ENCODE assay signal across 18 mouse cellular contexts in genomic region chr4:80311091-80311490, GRCm38 (mm10).
A peak's percentile ranks its signal among the peaks of the same experiment; 100 is the strongest.
DNase-seq lines count a peak whose midpoint lies in the region; ATAC-seq and TF ChIP-seq lines count a peak whose summit lies in the region.
"Had no signal": no experiment of that assay in that cellular context is flagged by ENCODE, and none has a peak within 500 bp of the region (broad histone marks: within the 10 kb centered on the region; RNA-seq: fewer than 3 reads in every experiment).

No protein-coding gene starts in this region.

- no peak for TF ChIP-seq CTCF in lung, embryonic 14.5 days (IDR thresholded peaks at IDR 0.05; ENCODE audit: low read depth)
- TF ChIP-seq CTCF in lung, adult 2 months (IDR thresholded peaks at IDR 0.05; ENCODE audit: insufficient read depth, low read length) = no peak

- ATAC-seq in lung, embryonic 14.5 days (ENCODE audit: insufficient read depth) = no peak
- ATAC-seq in liver, embryonic 12.5 days = peak; percentile 68
- no peak for ATAC-seq in hindbrain, embryonic 14.5 days (ENCODE audit: low FRiP score)
- ATAC-seq in hindbrain, embryonic 12.5 days (ENCODE audit: low FRiP score) = no peak
- ATAC-seq: forebrain, embryonic 15.5 days; hindbrain, embryonic 16.5 days had no signal

- H3K4me2 ChIP-seq in lung, embryonic 14.5 days = no peak overlapping the region
- no peak overlapping the region for H3K4me2 ChIP-seq in liver, embryonic 12.5 days
- H3K4me2 ChIP-seq in hindbrain, embryonic 14.5 days (replicated peaks) = no peak overlapping the region
- no peak overlapping the region for H3K4me2 ChIP-seq in hindbrain, embryonic 12.5 days (replicated peaks)
- H3K4me2 ChIP-seq: forebrain, embryonic 15.5 days; lung, embryonic 15.5 days; neural tube, embryonic 12.5 days had no signal

- H3K9me3 ChIP-seq in lung, embryonic 14.5 days (ENCODE audit: low read depth, low read length) = no peaks in the 10 kb centered on the region
- no peaks in the 10 kb centered on the region for H3K9me3 ChIP-seq in liver, embryonic 12.5 days (replicated peaks)
- H3K9me3 ChIP-seq in hindbrain, embryonic 14.5 days (ENCODE audit: control insufficient read depth, low read length) = no peaks in the 10 kb centered on the region
- H3K9me3 ChIP-seq in hindbrain, embryonic 12.5 days (replicated peaks) = no peaks in the 10 kb centered on the region
- H3K9me3 ChIP-seq: forebrain, embryonic 15.5 days; lung, embryonic 15.5 days; neural tube, embryonic 12.5 days had no signal

- no peak overlapping the region for H3K27ac ChIP-seq in lung, embryonic 14.5 days (ENCODE audit: low read depth)
- no peak overlapping the region for H3K27ac ChIP-seq in liver, embryonic 12.5 days
- H3K27ac ChIP-seq in hindbrain, embryonic 14.5 days = no peak overlapping the region
- no peak overlapping the region for H3K27ac ChIP-seq in hindbrain, embryonic 12.5 days
- H3K27ac ChIP-seq: forebrain, embryonic 15.5 days; gastrocnemius, adult 2 months; lung, embryonic 15.5 days; neural tube, embryonic 12.5 days had no signal

- no peak overlapping the region for H3K4me3 ChIP-seq in lung, embryonic 14.5 days (ENCODE audit: low read depth, low read length)
- no peak overlapping the region for H3K4me3 ChIP-seq in lung, adult 2 months (replicated peaks; ENCODE audit: extremely low read depth, low read depth, low read length)
- H3K4me3 ChIP-seq in liver, embryonic 12.5 days = no peak overlapping the region
- no peak overlapping the region for H3K4me3 ChIP-seq in hindbrain, embryonic 14.5 days (replicated peaks; ENCODE audit: low read length)
- no peak overlapping the region for H3K4me3 ChIP-seq in hindbrain, embryonic 12.5 days
- H3K4me3 ChIP-seq: forebrain, embryonic 15.5 days; gastrocnemius, adult 2 months; lung, embryonic 15.5 days; neural tube, embryonic 12.5 days had no signal

- no peak overlapping the region for H3K9ac ChIP-seq in lung, embryonic 14.5 days
- H3K9ac ChIP-seq in liver, embryonic 12.5 days = no peak overlapping the region
- no peak overlapping the region for H3K9ac ChIP-seq in hindbrain, embryonic 14.5 days
- H3K9ac ChIP-seq in hindbrain, embryonic 12.5 days = no peak overlapping the region
- H3K9ac ChIP-seq: forebrain, embryonic 15.5 days; lung, embryonic 15.5 days; neural tube, embryonic 12.5 days had no signal

- no peaks in the 10 kb centered on the region for H3K36me3 ChIP-seq in lung, embryonic 14.5 days (ENCODE audit: insufficient read depth)
- H3K36me3 ChIP-seq in liver, embryonic 12.5 days = no peaks in the 10 kb centered on the region
- no peaks in the 10 kb centered on the region for H3K36me3 ChIP-seq in hindbrain, embryonic 14.5 days (replicated peaks; ENCODE audit: control insufficient read depth, insufficient read depth)
- no peaks in the 10 kb centered on the region for H3K36me3 ChIP-seq in hindbrain, embryonic 12.5 days
- H3K36me3 ChIP-seq: forebrain, embryonic 15.5 days; lung, embryonic 15.5 days; neural tube, embryonic 12.5 days had no signal

- H3K4me1 ChIP-seq in lung, embryonic 14.5 days (ENCODE audit: insufficient read depth) = no peaks in the 10 kb centered on the region
- no peaks in the 10 kb centered on the region for H3K4me1 ChIP-seq in lung, adult 2 months (ENCODE audit: control insufficient read depth, insufficient read depth, low read length)
- H3K4me1 ChIP-seq in liver, embryonic 12.5 days = no peaks in the 10 kb centered on the region
- no peaks in the 10 kb centered on the region for H3K4me1 ChIP-seq in hindbrain, embryonic 14.5 days (replicated peaks; ENCODE audit: control insufficient read depth, insufficient read depth, low read length)
- H3K4me1 ChIP-seq in hindbrain, embryonic 12.5 days = no peaks in the 10 kb centered on the region
- H3K4me1 ChIP-seq: forebrain, embryonic 15.5 days; lung, embryonic 15.5 days; neural tube, embryonic 12.5 days had no signal

- no peak for TF ChIP-seq POLR2A in lung, adult 2 months (IDR thresholded peaks at IDR 0.05; ENCODE audit: borderline replicate concordance, extremely low read depth, low read depth, low read length)

- peak; percentile 1 for DNase-seq in lung, embryonic 14.5 days
- DNase-seq in lung, adult 2 months = no peak
- DNase-seq in lung, postnatal 25 days (ENCODE audit: low spot score) = peak; percentile 2
- no peak for DNase-seq in hindbrain, embryonic 14.5 days (ENCODE audit: low spot score)
- no peak for DNase-seq in frontal cortex, postnatal 10 days (ENCODE audit: low spot score in 2 of 2)
- DNase-seq in gastrocnemius, adult 8-10 months (ENCODE audit: low spot score in 2 of 2) = no peak
- DNase-seq: cerebellum, adult 8-10 months; gastrocnemius, adult 2 months; heart, postnatal 10 days; kidney, adult 11 months; kidney, postnatal 4 days; thymus, adult 2 months had no signal

- H3K27me3 ChIP-seq in lung, embryonic 14.5 days (ENCODE audit: insufficient read depth, low read length) = no peaks in the 10 kb centered on the region
- H3K27me3 ChIP-seq in liver, embryonic 12.5 days (replicated peaks) = no peaks in the 10 kb centered on the region
- no peaks in the 10 kb centered on the region for H3K27me3 ChIP-seq in hindbrain, embryonic 14.5 days (ENCODE audit: control insufficient read depth, insufficient read depth, low read length)
- H3K27me3 ChIP-seq in hindbrain, embryonic 12.5 days = no peaks in the 10 kb centered on the region
- H3K27me3 ChIP-seq: forebrain, embryonic 15.5 days; lung, embryonic 15.5 days; neural tube, embryonic 12.5 days had no signal

- WGBS in lung, embryonic 14.5 days = 72% methylated on average over 4 of the region's 4 CpGs
- 65% methylated on average over 4 of the region's 4 CpGs for WGBS in lung, adult 2 months
- WGBS in liver, embryonic 12.5 days (ENCODE audit: insufficient replicate concordance) = 42% methylated on average over 4 of the region's 4 CpGs
- WGBS in hindbrain, embryonic 14.5 days = 86% methylated on average over 4 of the region's 4 CpGs
- WGBS in hindbrain, embryonic 12.5 days = 79% methylated on average over 4 of the region's 4 CpGs

Comparison
In these comparisons a context has a peak if more than half of its experiments do, and no peak if none do; other contexts are left out.
1. DNase-seq: peak in lung, embryonic 14.5 days (single experiment) and lung, postnatal 25 days (single experiment); none in lung, adult 2 months (single experiment), hindbrain, embryonic 14.5 days (single experiment), frontal cortex, postnatal 10 days (0 of 2) and gastrocnemius, adult 8-10 months (0 of 2).